Mouse (Mus musculus) ES-Bruce4 (cell line): ENCODE results near the gene Strada. TPM values are rescaled to one million over a fixed set of nuclear protein-coding genes. Genes with fewer than 3 reads are reported as not detected.
A peak's percentile ranks its signal among the peaks of the same experiment; 100 is the strongest.

Source experiments
- H3K27ac ChIP-seq: 2 replicates; pipeline ENCODE4 v1.5.1; 2012; ENCODE audit warnings: low read length, inconsistent platforms; ENCODE audit not compliant: insufficient read depth
- H3K27me3 ChIP-seq: 2 replicates; pipeline ENCODE4 v1.6.1; 2012; ENCODE audit warnings: mild to moderate bottlenecking, low read length, inconsistent platforms; ENCODE audit not compliant: control insufficient read depth, poor library complexity, insufficient read depth, severe bottlenecking
- H3K36me3 ChIP-seq: 2 replicates; pipeline ENCODE4 v1.6.1; 2012; ENCODE audit warnings: inconsistent platforms, mild to moderate bottlenecking, low read length, moderate library complexity; ENCODE audit not compliant: control insufficient read depth, poor library complexity, insufficient read depth, severe bottlenecking
- H3K4me1 ChIP-seq: one replicate; pipeline ENCODE4 v1.8.1; 2011; ENCODE audit warnings: low read length; ENCODE audit not compliant: control insufficient read depth, insufficient read depth
- H3K4me3 ChIP-seq: 2 replicates; pipeline ENCODE4 v1.5.1; 2011; ENCODE audit warnings: low read depth, mild to moderate bottlenecking, low read length
- H3K9ac ChIP-seq: 2 replicates; pipeline ENCODE4 v1.6.1; 2012; ENCODE audit warnings: low read depth, mild to moderate bottlenecking, inconsistent platforms; ENCODE audit not compliant: poor library complexity, severe bottlenecking
- H3K9me3 ChIP-seq: replicated peaks from 2 replicates; pipeline ENCODE4 v1.6.1; 2012; ENCODE audit warnings: mild to moderate bottlenecking, low read length, inconsistent platforms; ENCODE audit not compliant: control insufficient read depth, poor library complexity, insufficient read depth, severe bottlenecking
- CTCF ChIP-seq: IDR thresholded peaks from one replicate; pipeline ENCODE4 v1.8.1; 2011; ENCODE audit warnings: low read depth, low read length
- EP300 ChIP-seq: IDR thresholded peaks from 2 replicates; pipeline ENCODE4 v1.6.1; 2011; ENCODE audit warnings: low read depth, low read length; ENCODE audit not compliant: insufficient read depth
- POLR2A ChIP-seq: IDR thresholded peaks from one replicate; pipeline ENCODE4 v1.8.1; 2011; ENCODE audit warnings: low read length; ENCODE audit not compliant: insufficient read depth
- polyA plus RNA-seq: library from polyadenylated mRNA; stranded (reverse); fragments of >200 nt; gene quantifications from 2 replicates; pipeline ENCODE4 v1.2.4, GENCODE M21; 2011; ENCODE audit warnings: low read depth; ENCODE audit not compliant: missing spikeins, insufficient read depth, insufficient read length

The Strada gene
- polyA plus RNA-seq, 1 experiment, result 34.2 TPM

GRCm38 (mm10) chr11:106178036-106178782 lies 23.8 kb downstream of the Strada start:
- TF ChIP-seq EP300 (no peak), CTCF (no peak), POLR2A (no peak)
- no peaks in the 10 kb centered on the region; the same call in 1 of the 2 replicates for H3K36me3 ChIP-seq
- H3K27ac ChIP-seq, result no peak overlapping the region
- H3K4me1 ChIP-seq, result no peaks in the 10 kb centered on the region
- no peak overlapping the region for H3K4me3 ChIP-seq
- no peaks in the 10 kb centered on the region for H3K9me3 ChIP-seq
- no peak overlapping the region for H3K9ac ChIP-seq
- no peaks in the 10 kb centered on the region for H3K27me3 ChIP-seq

- H3K27ac ChIP-seq, result no peak overlapping the region
- no peaks in the 10 kb centered on the region for H3K36me3 ChIP-seq
- H3K9me3 ChIP-seq, result no peaks in the 10 kb centered on the region
- H3K4me3 ChIP-seq, result no peak overlapping the region
- no peak overlapping the region for H3K9ac ChIP-seq
- H3K27me3 ChIP-seq, result no peaks in the 10 kb centered on the region
- TF ChIP-seq CTCF (no peak), EP300 (no peak), POLR2A (no peak)
- no peaks in the 10 kb centered on the region for H3K4me1 ChIP-seq
Observed at GRCm38 (mm10) chr11:106176372-106176771, 25.6 kb downstream of the Strada start.

- Histone ChIP-seq H3K9me3 (no peaks in the 10 kb centered on the region), H3K27me3 (no peaks in the 10 kb centered on the region), H3K4me3 (no peak overlapping the region), H3K36me3 (0 out of 2 replicates have a peak, but pooled peaks cover 2% of the 10 kb centered on the region), H3K27ac (no peak overlapping the region), H3K9ac (no peak overlapping the region), H3K4me1 (no peaks in the 10 kb centered on the region)
- TF ChIP-seq POLR2A (no peak), EP300 (no peak)
Observed at GRCm38 (mm10) chr11:106175081-106175480, 26.9 kb downstream of the Strada start.

GRCm38 (mm10) chr11:106174372-106174771 lies 27.6 kb downstream of the Strada start:
- TF ChIP-seq CTCF, result no peak
- no peak for TF ChIP-seq EP300
- no peak for TF ChIP-seq POLR2A
- Histone ChIP-seq H3K4me1 (no peaks in the 10 kb centered on the region), H3K27me3 (no peaks in the 10 kb centered on the region), H3K27ac (no peak overlapping the region), H3K4me3 (no peak overlapping the region), H3K36me3 (0 out of 2 replicates have a peak, but pooled peaks cover 3% of the 10 kb centered on the region), H3K9me3 (no peaks in the 10 kb centered on the region), H3K9ac (no peak overlapping the region)

- Histone ChIP-seq H3K27me3 (no peaks in the 10 kb centered on the region), H3K36me3 (0 out of 2 replicates have a peak, but pooled peaks cover 3% of the 10 kb centered on the region), H3K27ac (no peak overlapping the region), H3K9ac (no peak overlapping the region), H3K4me3 (no peak overlapping the region), H3K4me1 (no peaks in the 10 kb centered on the region), H3K9me3 (no peaks in the 10 kb centered on the region)
- TF ChIP-seq CTCF, result no peak
- TF ChIP-seq POLR2A, result no peak
- no peak for TF ChIP-seq EP300
Observed at GRCm38 (mm10) chr11:106173228-106173627, 28.7 kb downstream of the Strada start.

GRCm38 (mm10) chr11:106170807-106171206 lies 31.2 kb downstream of the Strada start:
- no peaks in the 10 kb centered on the region for H3K4me1 ChIP-seq
- peak; percentile 28 for TF ChIP-seq CTCF
- TF ChIP-seq EP300, result no peak
- H3K9me3 ChIP-seq, result no peaks in the 10 kb centered on the region
- no peak overlapping the region for H3K27ac ChIP-seq
- no peak overlapping the region for H3K4me3 ChIP-seq
- H3K36me3 ChIP-seq, result peaks cover 5% of the 10 kb centered on the region; the same call in 1 of the 2 replicates
- H3K9ac ChIP-seq, result no peak overlapping the region
- H3K27me3 ChIP-seq, result no peaks in the 10 kb centered on the region
